Mouse (Mus musculus): ENCODE results near the gene Stk16.
"Not testable (repeated sequence)": the region's sequence is repeated elsewhere in the genome, so short reads cannot be mapped to it uniquely, and the experiment has no call there.

Stk16 gene

DNA sequence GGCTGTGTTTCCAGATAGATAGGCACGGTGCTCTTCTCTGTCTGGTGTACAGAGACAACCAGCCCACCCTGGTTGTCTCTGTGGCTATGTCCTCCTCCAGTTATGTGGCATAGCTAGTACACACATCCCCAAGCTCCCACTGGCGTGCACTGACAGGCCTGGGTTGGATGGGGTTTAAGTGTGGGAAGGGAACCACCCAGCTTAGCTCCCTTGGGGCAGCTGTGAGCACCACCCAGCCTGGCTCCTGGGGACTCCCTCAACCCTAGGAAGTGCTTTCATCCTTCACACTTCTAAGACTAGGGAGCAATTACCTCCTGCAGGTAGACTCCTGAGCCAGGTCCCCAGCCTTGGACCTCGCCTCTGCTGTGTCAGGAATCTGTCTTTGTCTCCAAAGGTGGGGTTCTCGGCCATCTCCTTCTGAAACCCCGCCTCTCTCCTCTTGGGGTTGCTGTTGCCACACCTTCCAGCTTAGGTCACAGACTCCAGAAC is 21.1 kb downstream of the Stk16 start, which contains the start of gene A630095N17Rik:
A630095N17Rik (minus strand) TSS at position 439 of the 489 bp plus-strand sequence.
- in situ Hi-C loops (cut with MboI, MseI), result no loop called here

DNA sequence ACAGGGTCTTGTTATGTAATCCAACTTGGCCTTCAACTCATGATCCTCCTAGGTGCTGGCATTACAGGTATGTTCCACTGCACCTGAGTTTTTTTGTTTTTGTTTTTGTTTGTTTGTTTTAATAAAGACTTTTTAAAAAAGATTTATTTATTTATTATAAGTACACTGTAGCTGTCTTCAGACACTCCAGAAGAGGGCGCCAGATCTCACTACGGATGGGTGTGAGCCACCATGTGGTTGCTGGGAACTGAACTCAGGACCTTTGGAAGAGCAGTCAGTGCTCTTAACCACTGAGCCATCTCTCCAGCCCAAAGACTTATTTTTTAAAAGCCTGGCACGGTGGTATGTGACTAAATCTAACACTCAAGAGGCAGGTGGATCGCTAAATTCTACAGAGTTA is 21.9 kb downstream of the Stk16 start:
- in situ Hi-C loops (cut with MboI, MseI), result not testable (repeated sequence)

GRCm38 (mm10) chr1:75234606-75235005 is 24.0 kb downstream of the Stk16 start:
- in situ Hi-C loops (cut with MboI, MseI), result loop anchor here (5.0 kb wide), 1 partner anchor 78 kb away; no protein-coding TSS in a partner anchor

GRCm38 (mm10) chr1:75236117-75237050 is 25.7 kb downstream of the Stk16 start, which contains the start of gene Dnajb2:
Gene Dnajb2, plus strand, starts transcription at chr1:75236406.
- in situ Hi-C loops (cut with MboI, MseI), result loop anchor here (5.0 kb wide), 1 partner anchor 76 kb away; no protein-coding TSS in a partner anchor

DNA sequence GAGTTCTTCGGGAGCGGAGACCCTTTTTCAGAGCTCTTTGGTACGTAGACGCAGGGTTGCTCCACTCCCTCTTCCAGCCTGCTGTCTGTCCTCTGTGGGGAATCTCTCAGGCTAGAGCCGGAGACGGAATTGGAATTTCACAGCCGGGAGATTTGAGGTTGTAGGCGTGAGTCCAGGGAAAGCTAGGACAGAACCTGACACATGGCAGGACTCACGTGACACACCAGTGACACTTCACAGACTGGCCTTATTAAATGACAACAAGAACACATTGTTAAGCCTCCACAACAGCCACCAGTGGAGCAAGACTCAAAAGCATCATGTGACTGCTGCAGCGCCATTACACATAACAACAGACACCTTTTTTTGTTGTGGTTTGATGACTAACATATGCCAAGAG is 29.0 kb downstream of the Stk16 start:
- in situ Hi-C loops (cut with MboI, MseI), result loop anchor here (5.0 kb wide), 1 partner anchor 73 kb away; no protein-coding TSS in a partner anchor

GRCm38 (mm10) chr1:75243411-75243810 is 32.8 kb downstream of the Stk16 start:
- in situ Hi-C loops (cut with MboI, MseI), result no loop called here

DNA sequence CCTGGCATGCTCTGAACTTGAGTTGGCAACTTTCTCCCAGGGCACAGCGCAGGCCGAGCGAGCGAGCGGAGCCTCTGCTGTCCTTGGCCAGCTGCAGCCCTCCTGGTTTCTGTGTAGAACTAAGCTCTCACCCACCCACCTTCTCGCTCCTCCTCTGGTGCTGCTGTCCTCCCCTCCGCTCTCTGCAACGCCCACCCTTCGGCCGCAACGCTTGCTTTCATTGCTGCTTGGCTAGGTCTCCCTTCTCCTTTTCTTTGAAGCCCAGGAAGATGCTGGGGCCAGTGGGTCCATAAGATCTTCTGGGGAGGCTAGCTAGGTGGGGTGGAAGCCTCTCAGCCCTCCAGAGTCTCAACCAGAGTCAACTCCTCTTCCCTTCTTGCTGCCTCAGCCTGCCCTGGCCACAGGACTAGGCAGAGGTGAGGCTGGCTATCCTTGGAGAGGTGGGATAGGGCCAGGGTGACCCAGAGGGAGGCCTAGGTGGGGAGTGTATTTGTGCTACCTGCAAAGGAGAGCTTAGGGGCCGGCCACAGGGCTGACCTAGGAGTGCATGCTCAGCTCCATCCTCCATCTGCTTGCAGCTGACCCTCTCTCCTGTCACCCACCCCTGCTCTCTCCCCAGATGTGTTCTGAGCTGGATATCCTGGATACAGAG is 33.7 kb downstream of the Stk16 start:
- in situ Hi-C loops (cut with MboI, MseI), result no loop called here

DNA sequence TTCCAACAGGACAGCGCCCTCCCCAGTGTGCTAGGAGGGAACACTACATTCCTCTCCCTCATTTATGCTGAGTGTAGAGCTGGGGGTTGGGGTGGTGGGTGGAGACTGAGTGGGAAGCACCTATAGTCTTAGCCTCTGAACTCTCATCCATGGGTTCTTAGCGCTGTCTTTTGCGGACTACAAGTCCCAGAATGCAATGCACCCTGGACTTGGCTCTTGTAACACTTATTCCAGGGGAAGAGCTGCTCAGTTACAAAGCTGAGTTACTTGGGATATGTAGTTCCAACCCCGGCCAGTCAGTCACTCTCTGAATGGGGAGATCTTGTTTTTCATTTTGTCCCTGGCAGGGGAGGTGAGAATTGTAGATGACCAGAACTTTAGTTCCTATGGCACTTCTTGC is 34.2 kb downstream of the Stk16 start:
- in situ Hi-C loops (cut with MboI, MseI), result no loop called here

GRCm38 (mm10) chr1:75247071-75247930 is 36.7 kb downstream of the Stk16 start:
- in situ Hi-C loops (cut with MboI, MseI), result no loop called here

DNA sequence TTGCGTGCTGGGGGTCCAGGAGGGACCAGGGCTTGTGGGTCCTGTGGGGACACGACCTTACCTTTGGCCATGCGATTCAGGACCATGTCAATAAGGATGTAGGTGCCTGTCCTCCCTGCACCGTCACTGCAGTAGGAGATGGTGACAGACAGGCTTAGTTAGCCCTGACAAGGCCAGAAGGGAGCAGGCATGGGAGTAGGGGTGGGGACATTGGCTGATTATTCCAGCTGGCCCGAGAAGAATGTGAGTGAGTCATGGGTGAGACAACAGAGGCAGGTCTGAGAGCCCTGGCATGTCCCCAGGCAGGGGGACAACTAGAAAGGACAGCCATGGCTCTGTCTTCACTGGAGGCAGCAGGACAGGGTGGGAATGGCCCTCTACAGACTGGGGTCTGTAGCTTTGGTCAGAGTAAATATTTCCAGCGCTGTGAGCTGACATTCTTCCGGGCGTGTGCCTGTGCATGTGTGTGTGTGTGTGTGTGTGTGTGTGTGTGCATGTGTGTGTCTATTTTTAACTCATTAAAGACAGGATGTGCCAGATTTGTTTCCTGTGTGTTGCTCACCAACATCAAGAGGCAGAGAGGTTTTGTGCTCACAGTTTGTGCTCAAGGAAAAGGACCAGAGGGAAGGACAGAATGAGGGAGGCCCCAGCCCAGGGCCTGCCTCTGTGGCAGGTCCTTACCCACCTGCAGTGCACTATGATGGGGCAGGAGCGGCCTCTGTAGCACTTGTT is 37.6 kb downstream of the Stk16 start:
- in situ Hi-C loops (cut with MboI, MseI), result no loop called here

GRCm38 (mm10) chr1:75250498-75250897 is 39.9 kb downstream of the Stk16 start:
- in situ Hi-C loops (cut with MboI, MseI), result loop anchor here (5.0 kb wide), 1 partner anchor 123 kb away; the partner anchor contains the start of gene Nhej1

GRCm38 (mm10) chr1:75251112-75251970 is 40.7 kb downstream of the Stk16 start:
- in situ Hi-C loops (cut with MboI, MseI), result loop anchor here (5.0 kb wide), 1 partner anchor 124 kb away; the partner anchor contains the start of gene Nhej1

DNA sequence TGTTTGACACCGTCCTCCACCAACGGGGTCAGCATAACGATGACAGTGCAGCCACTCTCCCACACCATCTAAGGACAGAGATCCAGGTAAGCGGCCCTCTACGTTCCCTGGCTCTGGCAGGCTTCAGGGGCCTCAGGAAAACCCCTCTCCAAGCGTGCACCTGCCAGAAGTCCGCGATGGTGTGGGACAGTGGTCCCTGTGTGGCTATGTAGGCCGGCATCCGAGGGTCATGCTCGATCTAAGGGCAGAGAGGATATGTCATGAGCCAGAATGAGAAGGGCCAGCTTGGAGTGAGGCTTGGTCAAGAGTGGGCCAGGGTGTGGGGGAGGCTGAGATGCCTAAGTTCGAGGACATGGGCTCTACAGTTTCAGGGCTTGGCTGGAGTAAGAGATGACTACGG is 41.7 kb downstream of the Stk16 start:
- in situ Hi-C loops (cut with MboI, MseI), result loop anchor here (5.0 kb wide), 1 partner anchor 125 kb away; the partner anchor contains the start of gene Nhej1

GRCm38 (mm10) chr1:75253029-75253428 is 42.4 kb downstream of the Stk16 start:
- in situ Hi-C loops (cut with MboI, MseI), result loop anchor here (5.0 kb wide), 1 partner anchor 126 kb away; the partner anchor contains the start of gene Nhej1

DNA sequence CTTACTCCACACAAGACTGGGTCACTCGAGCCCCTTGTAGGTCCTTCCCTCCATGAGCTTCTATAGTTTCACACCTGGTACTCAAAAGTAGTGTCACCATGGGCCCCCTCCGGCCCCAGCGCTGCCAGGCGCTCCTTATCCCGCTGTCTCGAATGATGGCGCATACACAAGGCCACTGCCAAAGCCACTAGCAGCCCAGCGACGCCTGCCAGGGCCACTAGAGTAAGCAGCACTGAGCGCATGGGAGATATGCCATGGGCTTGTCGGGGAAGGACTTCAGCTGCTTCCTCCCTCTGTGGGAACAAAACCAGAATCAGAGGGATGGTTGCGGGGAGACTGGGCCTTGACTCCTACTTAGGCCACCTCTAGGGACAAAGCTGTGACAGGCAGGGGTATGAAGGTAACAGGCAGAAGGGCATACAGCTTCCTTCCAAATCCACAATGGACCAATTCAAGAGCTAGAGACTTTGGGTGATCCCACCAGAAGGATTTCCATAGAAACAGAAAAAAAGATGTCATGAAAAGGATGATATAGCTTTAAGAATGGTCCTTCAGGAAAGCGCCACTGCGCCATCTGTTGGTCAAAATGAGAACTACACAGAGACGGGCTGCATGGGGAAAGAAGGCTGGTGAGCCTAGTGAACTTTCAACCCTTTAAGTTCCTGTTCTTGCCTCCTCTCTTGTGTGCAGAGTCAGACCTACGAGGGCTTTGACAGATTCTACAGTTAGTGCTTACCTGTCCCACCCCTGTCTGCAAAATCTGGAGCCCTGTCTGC is 43.4 kb downstream of the Stk16 start:
- in situ Hi-C loops (cut with MboI, MseI), result loop anchor here (5.0 kb wide), 1 partner anchor 127 kb away; the partner anchor contains the start of gene Nhej1

DNA sequence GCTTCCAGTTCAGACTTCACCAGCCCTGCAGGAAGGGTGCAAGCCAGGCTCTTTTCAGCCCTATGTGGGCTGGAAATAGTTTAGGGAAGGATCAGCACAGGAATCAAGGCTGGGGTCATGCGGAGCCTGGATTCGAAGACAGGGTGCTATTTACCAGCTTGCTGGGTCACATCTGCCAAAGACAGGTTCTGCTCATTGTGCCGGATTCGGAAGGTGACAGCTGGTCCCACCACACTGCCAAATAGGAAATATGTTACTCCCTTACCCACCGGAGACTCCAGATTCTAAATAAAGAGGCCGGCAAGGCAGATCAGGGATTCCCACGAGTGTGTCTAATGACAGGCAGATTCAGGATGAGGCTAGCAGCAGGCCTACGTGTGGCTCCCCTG is 44.0 kb downstream of the Stk16 start:
- in situ Hi-C loops (cut with MboI, MseI), result loop anchor here (5.0 kb wide), 1 partner anchor 127 kb away; the partner anchor contains the start of gene Nhej1

GRCm38 (mm10) chr1:75255516-75256046 is 44.9 kb downstream of the Stk16 start:
- in situ Hi-C loops (cut with MboI, MseI), result no loop called here

DNA sequence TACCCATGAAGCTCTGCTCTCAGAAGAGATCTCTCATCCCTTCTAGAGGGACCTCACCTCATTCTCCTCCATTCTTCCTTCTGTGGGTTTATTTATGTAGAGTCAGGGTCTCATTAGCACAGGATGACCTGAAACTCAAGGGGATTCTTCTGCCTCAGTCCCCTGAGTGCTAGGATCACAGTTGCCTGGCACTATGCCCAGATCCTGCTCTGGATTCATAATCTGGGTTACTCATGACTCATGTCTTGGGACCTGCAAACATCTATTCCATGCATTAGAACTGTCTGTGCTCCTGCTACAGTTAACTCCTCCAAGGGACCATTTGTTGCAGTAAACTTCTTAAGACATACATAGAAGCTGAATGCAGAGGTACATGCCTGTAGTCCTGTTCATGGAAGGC is 50.6 kb downstream of the Stk16 start:
- in situ Hi-C loops (cut with MboI, MseI), result no loop called here

All from regulatory T cell (primary cell).